Mouse (Mus musculus): Measurements from ENCODE around the gene Usp5.
A peak's percentile ranks its signal among the peaks of the same experiment; 100 is the strongest.

DNA sequence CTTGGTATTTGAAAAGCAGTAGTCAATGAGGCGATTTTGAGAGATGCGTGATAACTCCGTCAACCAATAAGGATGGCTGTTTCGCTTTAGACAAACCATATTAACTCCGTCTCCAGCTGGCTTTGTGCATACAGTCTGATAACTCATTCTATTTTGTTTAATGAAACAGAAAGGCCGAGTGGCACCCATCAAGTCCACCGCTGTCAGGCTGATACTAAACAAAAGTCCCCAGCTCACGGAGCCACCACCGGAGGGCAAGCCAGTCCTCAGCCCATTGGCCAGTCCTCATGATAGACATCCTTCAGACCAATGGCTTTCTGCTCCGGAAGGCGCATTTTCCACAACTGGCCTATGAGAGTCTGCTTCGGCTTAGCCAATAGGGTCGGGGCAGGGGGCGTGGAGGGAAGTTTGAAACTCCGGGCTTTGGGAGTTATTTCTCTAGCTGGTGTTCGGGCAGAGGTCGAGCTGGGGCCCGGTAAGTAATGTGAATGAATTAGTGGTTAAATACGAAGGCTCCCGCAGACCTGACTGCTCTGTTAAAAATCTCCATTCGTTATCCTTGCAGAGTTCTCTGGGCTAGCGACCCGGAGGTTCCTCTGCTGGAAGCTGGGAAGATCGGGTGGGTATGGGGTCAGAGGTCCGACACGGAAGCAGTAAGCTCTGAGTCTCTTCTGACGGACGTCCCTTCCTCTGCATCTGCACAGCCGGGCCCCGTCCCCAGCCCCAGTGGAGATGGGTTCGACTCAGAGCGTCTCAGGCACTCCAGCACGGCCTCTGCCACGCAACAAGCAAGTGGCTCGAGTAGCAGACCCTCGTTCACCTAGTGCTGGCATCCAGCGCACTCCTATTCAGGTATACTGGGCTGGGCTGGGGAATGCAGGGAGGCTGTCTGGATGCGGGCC is 766 bp upstream of the Usp5 start:
- 0 out of 2 replicates have a peak, but pooled peaks have one; percentile 17 for TF ChIP-seq CTCF (IDR thresholded peaks at IDR 0.05; ENCODE audit: extremely low read depth, insufficient read length, insufficient replicate concordance, low read depth, low read length)
- TF ChIP-seq POLR2A (IDR thresholded peaks at IDR 0.05; ENCODE audit: low read depth, low read length) = peak; percentile 15; the same call in 1 of the 2 replicates
